Mouse (Mus musculus): Measurements from ENCODE around the gene H13.

The H13 gene

DNA sequence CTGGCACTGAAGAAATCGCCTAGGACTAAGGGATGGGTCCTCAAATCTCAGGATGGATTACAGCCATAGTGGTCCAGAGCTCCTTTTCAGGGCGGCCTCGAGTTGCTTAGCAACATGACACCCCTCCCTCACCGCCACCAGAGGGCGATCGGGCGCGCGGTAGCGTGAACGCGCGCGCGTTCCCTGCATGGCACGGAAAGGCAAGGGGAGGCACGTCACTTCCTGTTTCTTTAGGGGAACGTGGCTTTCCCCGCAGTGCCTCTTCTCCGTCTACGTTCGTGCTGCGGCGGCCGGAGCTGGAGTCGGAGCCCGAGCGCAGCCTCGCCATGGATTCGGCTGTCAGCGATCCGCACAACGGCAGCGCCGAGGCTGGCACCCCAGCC lies at the start of gene H13:
Gene H13 (plus strand): TSS at position 206 of the 383 bp plus-strand sequence.
- DNase-seq (ENCODE audit: low read depth, low spot score): peak; percentile 73

DNA sequence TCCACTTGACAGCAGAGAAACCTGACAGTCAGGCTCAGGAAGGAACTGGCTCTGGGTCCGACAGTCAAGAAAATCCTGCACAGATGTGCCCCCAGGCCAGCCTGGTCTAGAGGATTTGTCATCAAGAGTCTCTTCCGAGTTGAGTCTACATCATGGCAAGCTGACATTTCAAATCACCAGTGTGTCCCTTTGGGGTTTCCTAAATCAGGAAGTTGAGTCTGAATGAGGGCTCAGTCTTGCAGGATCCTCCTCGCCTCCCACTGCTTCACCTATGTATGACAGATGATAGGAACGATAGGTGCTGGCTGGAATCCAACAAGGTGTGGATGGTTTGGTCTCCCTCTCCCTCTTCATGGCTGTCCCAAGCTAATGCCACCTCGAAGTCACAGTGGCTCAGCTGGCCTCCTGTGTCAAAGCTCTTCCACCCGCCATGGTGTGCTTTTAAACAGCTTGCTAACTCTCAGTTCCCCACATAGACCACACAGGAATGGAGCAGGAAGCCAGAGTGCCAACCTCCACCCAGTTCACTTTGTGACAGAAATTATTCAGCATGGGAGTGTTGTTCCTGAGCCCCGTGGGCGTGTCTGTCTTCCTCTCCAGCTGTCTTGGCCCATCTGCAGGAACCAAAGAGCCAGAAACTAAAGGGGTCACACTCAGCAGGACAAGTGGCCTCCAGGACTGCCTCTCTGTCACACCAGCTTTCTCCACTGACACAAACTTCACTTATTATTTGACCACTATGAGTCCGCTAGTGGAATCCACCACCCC lies 48.7 kb upstream of the H13 start:
- no peak for DNase-seq (ENCODE audit: low read depth, low spot score)

DNA sequence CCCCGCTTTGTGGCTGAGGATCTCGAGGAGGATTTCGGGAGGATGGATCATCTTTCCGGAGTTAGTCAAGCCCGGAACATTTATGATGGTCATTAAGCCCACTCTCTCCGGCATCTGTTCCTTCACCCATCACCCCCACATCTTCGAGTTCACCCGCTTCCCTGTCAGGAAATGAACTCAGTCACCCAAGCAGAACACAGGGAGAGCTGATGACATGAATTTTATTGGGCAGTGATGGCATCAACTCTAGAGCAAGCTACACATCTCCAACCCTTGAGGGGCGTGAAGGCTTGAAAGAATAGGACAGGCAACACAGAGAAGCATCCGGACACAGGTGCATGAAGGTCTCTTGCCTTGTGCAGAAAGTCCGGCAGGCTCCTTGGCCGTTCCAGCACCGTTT lies 47.1 kb upstream of the H13 start:
- DNase-seq (ENCODE audit: low read depth, low spot score): no peak

GRCm38 (mm10) chr2:152622953-152623352 lies 46.3 kb upstream of the H13 start, which contains the start of gene Defb25:
TSS of gene Defb25 (minus strand) at chr2:152623053.
- DNase-seq (ENCODE audit: low read depth, low spot score): no peak

- DNase-seq (ENCODE audit: low read depth, low spot score): no peak
Observed at GRCm38 (mm10) chr2:152624566-152624965, 44.7 kb upstream of the H13 start.

DNA sequence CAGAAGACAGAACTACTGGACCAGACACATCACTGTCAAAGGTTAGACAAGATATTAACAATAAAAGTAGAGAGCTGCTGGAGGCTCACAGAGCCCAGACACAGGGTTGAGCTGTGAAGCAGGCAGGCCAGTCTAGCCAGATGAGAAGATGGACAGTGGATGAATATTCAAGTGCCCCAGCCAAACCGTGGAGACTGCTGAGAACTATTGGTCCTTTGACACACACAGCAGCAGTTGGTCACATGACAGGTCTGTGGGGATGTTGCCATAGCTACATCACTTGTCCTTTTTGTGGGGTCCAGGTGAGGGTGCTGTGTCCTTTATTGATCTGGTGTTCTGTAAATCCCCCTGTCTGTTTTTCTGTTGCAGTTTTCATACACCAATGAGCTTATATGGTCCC lies 44.0 kb upstream of the H13 start:
- DNase-seq (ENCODE audit: low read depth, low spot score): no peak

DNA sequence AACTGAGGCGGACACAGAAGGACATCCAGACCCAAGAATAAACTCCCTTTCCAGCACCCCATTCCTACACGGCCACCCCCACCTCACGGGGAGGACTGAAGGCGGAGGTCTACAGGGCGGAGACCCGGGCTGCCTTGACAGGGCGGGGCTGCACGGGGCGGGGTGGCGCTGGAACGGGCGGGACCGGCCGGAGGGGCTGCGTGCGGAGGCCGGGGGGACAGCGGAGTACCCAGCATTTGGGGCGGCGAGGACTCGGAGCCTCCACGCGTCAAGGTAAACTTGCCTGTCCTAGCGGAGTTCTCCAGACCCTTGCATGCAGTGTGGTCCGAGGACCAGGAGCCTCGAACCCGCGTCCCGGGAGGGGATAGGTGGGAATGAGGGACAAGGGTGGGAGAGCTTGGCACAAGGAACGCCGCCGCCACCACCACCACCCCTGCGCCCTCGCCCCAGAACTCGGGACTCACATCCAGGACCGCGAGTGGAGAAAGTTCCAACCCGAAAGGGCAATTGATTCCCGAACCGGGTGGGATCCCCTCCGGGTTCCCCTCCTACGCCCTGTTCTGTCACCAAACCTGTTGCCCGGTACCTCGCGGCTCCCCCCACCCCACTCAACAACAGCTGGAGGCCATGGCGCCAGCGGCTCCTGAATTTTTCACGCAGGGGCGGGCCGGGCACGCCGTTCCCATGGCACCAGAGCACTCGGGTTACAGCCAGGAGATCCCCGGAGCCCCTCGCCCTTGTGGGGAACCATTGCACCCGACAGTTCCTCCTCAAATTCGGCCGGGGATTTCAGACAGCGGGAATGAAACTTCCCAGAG lies 42.3 kb upstream of the H13 start, which contains the start of gene Rem1:
Gene Rem1 (plus strand): TSS at position 178 of the 818 bp plus-strand sequence.
- DNase-seq (ENCODE audit: low read depth, low spot score): no peak

DNA sequence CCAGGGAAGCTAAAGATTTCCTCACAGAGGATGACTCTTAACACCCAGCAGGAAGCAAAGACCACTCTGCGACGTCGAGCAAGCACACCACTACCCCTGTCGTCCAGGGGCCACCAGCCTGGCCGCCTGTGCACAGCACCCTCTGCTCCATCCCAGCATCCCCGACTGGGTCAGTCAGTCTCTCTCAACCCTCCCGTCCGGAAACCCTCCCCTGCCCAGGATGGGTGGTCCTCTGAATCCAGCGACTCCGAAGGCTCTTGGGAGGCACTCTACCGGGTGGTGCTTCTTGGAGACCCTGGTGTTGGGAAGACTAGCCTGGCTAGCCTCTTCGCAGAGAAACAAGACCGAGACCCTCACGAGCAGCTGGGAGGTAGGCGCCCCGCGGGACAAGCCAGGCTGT lies 41.2 kb upstream of the H13 start:
- no peak for DNase-seq (ENCODE audit: low read depth, low spot score)

DNA sequence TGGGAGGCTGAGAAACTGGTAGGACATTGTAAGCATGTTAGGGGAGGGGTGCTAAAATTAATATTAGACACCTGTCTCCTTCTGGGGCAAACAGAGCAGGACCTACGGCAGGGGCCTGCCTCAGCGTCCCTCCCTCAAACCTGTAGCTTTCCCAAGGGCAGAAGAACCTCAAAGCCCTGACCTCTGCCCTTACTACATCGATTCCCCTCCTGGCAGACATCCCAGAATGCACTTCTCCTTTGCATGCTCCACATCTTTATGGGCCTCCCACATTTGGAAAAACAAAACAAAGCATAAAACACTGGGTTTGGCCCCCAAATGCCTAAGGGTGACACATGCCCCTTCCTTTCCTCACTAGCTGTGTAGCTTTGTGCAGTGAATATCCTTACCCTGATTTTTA lies 40.0 kb upstream of the H13 start:
- DNase-seq (ENCODE audit: low read depth, low spot score): no peak

DNA sequence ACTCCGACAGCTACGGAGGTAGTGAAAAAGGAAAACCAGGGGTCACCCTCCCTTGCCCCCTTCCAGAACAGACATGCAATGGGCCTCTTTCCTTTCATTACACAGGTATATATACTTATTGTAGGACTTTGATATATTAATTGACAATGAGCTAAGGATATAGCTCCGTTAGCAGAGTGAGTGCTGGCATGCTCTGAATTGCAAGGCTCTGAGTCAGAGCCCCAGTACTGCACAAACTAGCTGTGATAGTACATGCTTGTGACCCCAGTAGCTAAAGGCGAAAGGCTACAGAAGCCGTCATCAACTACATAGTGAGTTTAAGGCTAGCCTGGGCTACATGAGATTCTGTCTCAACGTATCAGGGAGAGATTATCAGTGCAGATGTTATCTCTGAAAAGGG lies 39.4 kb upstream of the H13 start:
- no peak for DNase-seq (ENCODE audit: low read depth, low spot score)

DNA sequence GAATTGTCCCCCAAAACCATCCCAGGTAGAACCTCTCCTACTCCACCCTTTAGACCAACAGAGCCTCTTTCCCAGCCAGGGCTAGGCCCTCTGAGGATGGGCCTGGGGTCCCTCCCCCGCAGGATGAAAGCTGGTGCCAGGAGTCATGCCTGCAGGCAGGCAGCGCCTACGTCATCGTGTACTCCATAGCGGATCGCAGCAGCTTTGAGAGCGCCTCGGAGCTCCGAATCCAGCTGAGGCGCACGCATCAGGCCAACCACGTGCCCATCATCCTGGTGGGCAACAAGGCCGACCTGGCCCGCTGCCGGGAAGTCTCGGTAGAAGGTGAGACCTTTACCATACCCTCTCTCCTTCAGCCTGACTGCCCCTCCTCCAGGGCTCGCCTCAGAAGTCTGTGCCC lies 35.9 kb upstream of the H13 start:
- no peak for DNase-seq (ENCODE audit: low read depth, low spot score)

DNA sequence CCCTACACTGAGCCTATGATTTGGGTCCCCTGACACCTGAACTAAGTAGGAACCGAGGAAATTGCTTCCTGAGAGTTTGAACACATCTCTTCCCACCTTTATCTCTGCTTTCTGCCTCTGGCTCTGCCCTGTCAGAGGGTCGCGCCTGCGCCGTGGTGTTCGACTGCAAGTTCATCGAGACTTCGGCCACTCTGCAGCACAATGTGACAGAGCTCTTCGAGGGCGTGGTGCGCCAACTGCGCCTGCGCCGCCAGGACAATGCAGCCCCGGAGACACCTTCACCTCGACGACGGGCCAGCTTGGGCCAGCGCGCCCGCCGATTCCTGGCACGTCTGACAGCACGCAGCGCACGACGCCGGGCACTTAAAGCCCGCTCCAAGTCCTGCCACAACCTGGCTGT lies 35.0 kb upstream of the H13 start:
- DNase-seq (ENCODE audit: low read depth, low spot score): no peak

GRCm38 (mm10) chr2:152636246-152637005 lies 32.8 kb upstream of the H13 start:
- DNase-seq (ENCODE audit: low read depth, low spot score): no peak

DNA sequence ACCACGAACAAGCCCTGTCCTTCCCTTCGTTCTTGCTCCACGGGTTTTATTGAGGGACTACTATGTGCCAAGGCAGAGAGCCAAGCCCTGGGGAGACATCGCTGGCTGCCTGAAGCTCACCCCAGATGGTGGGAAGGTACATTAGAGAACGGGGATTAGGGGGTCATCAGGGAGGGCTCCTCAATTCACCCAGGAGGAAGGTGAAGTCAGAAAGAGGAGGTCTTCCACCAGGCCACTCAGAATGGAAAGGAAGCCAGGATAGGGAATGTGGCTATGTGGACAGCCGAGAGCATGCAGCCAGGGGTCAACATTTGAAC lies 32.3 kb upstream of the H13 start:
- no peak for DNase-seq (ENCODE audit: low read depth, low spot score)

- DNase-seq (ENCODE audit: low read depth, low spot score): no peak
Observed at GRCm38 (mm10) chr2:152637381-152637780, 31.9 kb upstream of the H13 start.

DNA sequence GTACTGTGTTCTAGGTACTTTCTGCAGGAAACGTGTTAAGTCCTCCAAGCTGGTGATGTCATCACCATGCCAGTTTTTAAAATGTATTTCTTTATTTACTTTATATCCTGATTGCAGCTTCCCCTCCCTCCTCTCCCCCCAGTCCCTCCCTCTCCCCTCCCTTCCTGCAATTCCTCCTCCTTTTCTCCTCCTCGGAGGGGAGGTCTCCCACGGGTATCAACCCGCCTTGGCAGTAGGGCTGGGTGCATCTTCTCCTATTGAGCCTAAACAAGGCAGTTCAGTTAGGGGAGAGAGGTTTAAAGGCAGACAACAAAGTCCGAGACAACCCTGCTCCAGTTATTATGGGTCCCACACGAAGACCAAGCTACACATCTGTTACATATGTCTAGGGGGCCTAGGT lies 30.4 kb upstream of the H13 start:
- no peak for DNase-seq (ENCODE audit: low read depth, low spot score)

DNA sequence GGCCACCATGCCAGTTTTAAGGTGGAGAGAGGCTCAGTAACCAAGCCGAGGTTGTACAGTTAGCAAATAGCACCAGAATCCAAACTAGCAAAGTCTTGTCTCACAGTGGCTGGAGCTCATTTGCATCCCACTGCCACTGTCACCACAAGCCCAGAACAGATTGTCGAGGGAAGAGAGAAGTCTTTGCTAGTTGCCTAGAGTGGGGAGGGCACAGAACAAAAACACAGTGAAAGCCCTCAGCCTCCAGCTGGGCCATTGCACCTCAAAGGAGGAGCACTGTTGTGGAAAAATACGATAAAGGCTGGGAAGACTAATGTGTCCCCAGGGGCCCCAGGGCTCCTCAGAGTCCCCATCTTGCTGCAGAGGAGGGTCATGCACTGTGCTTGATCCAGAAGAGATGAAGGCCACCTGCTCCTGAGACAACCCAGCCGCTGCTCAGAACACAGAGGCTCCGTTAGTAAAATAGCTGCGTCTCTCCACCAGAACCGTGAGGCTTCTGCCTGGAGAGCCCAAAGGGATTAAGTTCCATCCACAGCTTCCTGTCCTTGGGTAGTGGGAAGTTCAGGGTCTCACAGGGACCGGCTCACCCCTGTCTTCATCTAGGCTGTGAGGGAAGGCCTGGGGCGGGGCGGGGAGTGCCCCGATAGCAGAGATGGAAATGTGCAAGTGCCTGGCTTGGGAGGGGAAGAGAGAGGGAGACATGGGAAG lies 29.7 kb upstream of the H13 start:
- DNase-seq (ENCODE audit: low read depth, low spot score): no peak

DNA sequence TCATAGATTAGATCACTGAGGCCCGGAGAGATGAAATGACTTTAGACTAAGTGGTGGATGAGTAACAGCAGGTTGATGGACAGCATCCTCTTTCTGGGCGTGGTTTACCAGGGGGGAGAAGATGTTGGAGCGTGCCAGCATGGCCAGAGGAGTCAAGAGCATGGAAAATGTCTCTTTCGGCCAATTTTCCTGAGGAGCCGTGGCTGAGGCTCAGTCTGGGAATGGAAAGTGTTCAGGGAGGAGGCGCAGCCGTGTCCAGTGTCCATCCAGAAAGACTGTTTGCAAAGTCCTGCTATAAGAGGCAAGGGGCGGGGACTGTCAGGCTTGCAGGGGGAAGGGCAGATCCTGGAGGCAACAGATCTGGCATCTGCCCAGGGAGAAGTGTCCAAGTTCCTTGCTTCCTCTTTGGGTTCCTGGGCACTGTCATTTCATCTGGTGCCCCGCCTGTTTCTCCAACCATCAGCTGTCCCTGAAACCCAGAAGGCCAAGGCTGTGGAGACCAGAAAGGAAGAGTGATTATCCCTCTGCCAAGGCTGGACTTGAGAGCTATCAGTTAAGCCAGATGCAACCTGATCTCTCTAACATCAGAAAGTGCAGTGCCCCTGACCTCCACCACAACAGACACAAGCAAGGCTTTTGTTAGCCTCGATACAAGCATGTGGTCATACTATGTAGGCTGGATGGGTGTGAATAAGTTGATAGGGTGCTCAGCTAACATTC lies 16.2 kb upstream of the H13 start:
- DNase-seq (ENCODE audit: low read depth, low spot score): no peak

- DNase-seq (ENCODE audit: low read depth, low spot score): no peak
Observed at GRCm38 (mm10) chr2:152653874-152654715, 15.2 kb upstream of the H13 start.

GRCm38 (mm10) chr2:152657398-152657797 lies 11.9 kb upstream of the H13 start:
- DNase-seq (ENCODE audit: low read depth, low spot score): no peak

Measured in c-Kit-negative CD71-positive TER-119-positive erythroid progenitor cells, embryonic 14.5 days (primary cell).